Mouse (Mus musculus) midbrain, embryonic 15.5 days (tissue): ENCODE data around the gene Gsc. TPM values are rescaled to one million over a fixed set of nuclear protein-coding genes. Genes with fewer than 3 reads are reported as not detected.

Experiments
- ATAC-seq: fragments of 200-750 bp; cut with Nextera tagmentation; replicated peaks from 2 replicates; pipeline ENCODE4 v1.8.0; 2017; ENCODE audit warnings: moderate TSS enrichment
- H3K27ac ChIP-seq: fragments of 300-500 bp; sonication (generic); 2 replicates; pipeline ENCODE4 v1.5.1; 2015; ENCODE audit warnings: mild to moderate bottlenecking, inconsistent platforms
- H3K27me3 ChIP-seq: fragments of 300-500 bp; sonication (generic); replicated peaks from 2 replicates; pipeline ENCODE4 v1.6.1; 2015; ENCODE audit warnings: inconsistent platforms
- H3K36me3 ChIP-seq: fragments of 300-500 bp; sonication (generic); replicated peaks from 2 replicates; pipeline ENCODE4 v1.6.1; 2015; ENCODE audit warnings: inconsistent platforms
- H3K4me1 ChIP-seq: fragments of 300-500 bp; sonication (generic); 2 replicates; pipeline ENCODE4 v1.6.1; 2015; ENCODE audit warnings: inconsistent platforms
- H3K4me2 ChIP-seq: fragments of 300-500 bp; sonication (generic); 2 replicates; pipeline ENCODE4 v1.6.1; 2015; ENCODE audit warnings: inconsistent platforms, mild to moderate bottlenecking, moderate library complexity
- H3K4me3 ChIP-seq: fragments of 300-500 bp; sonication (generic); 2 replicates; pipeline ENCODE4 v1.5.1; 2015; ENCODE audit warnings: mild to moderate bottlenecking, inconsistent platforms
- H3K9ac ChIP-seq: fragments of 300-500 bp; sonication (generic); 2 replicates; pipeline ENCODE4 v1.6.1; 2015; ENCODE audit warnings: mild to moderate bottlenecking, inconsistent platforms
- H3K9me3 ChIP-seq: fragments of 300-500 bp; sonication (generic); 2 replicates; pipeline ENCODE4 v1.6.1; 2016; ENCODE audit warnings: inconsistent platforms
- WGBS: fragments of 180-500 bp; shearing (Covaris S2); methylation state at CpG from one replicate; pipeline ENCODE4 v1.1.7; 2015; ENCODE audit warnings: mixed read lengths; 5-methylcytosine and 5-hydroxymethylcytosine counted together
- polyA plus RNA-seq: library from polyadenylated mRNA; unstranded; fragments of >200 nt; fragmentation: Nextera tagmentation; extraction: Ambion mirVana; gene quantifications from 2 replicates; pipeline ENCODE4 v1.2.1, GENCODE M21; 2015

Gsc gene
- 0.13 and 0.26 TPM in 2 replicates for polyA plus RNA-seq

DNA sequence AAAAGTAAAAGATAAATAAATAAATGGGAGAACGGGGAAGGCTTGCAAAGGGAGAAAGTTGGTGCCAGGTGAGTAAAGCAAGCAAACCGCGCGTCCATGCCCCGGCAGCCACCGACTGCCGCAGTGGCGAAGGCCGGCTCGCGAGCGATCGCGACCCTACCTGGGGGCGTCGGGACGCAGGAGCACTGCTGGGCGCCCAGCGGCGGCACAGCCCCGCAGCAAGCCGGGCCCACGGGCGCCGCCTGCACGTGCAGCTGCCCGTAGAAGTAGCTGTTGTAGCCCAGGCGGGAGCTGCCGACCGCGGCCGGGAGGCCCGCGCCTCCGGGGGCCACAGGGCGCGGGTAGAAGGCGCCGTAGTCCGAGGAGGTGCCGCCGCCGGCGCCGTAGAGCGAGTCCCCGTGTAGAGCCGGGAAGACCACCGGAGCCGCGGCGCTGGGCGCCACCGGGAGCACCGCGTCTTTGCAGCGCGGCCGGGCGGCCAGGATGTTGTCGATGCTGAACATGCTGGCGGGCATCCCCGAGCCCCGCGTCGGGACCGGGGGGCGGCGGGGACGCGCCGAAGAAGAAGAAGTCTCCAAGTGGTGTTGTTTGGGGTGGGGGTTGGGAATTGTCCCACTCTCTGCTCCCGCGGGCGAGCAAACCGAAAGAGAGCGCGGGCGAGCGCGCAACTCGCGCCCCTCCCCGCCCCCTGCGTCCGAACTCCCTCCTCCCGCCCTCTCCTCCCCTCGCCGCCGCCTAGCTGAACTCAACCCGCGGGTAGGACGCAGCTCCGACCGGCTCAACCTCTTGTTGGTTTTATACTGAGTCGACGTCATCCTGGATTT, at the start of gene Gsc:
TSS of gene Gsc (minus strand) at position 730 of the 824 bp plus-strand sequence.
- Histone ChIP-seq H3K4me1 (peaks cover 24% of the 10 kb centered on the region), H3K36me3 (no peaks in the 10 kb centered on the region), H3K27ac (no peak within 1 kb of the TSS), H3K9me3 (no peaks in the 10 kb centered on the region), H3K9ac (no peak within 1 kb of the TSS; the same call in 1 of the 2 replicates), H3K27me3 (peaks cover 66% of the 10 kb centered on the region), H3K4me3 (peak within 1 kb of the TSS; percentile 35), H3K4me2 (peak within 1 kb of the TSS; percentile 64)
- peak; percentile 33 for ATAC-seq
- WGBS = under 1% methylated on average over 97 of the region's 97 CpGs

DNA sequence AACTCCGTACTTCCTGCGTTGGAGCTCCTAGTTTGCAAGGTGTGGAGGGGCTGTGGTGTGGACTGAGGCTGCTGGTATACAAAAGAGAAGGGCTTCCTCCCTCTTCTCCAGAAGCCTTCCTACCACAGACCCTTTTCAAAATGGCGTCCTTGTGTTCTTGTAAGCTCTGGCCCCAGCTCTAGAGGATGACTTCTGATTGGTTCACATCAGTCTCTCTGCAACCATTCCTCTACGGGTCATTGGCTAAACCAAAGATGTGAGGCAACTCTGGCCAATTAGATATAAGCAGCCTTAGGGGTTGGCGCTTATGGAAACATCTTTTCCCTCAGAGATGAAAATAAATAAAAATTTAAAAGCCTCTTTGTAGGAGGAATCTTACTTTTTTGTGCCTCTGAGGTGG, 46.6 kb upstream of the Gsc start:
- H3K27me3 ChIP-seq = no peaks in the 10 kb centered on the region
- no peaks in the 10 kb centered on the region for H3K4me1 ChIP-seq
- WGBS = 92% methylated on average over 5 of the region's 5 CpGs

DNA sequence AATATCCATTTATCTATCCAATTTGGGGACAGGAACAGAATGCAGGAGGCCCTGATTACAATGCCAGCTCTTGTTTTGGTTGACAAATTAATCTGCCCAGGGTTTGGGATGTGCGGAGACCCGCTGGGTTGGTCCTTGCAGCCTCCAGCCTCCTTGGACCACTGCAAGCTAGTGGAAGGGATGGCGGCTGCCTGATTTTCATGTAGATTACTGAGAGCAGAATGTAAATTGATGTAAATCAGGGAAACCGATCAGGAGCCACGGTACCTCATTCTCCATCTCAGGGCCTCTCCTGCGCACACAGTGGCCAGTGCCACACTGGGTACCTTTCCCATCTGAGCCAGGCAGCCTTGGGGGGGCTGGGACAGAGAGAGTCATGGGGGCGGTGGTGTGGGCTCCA, 34.8 kb upstream of the Gsc start:
- WGBS = 37% methylated on average over 7 of the region's 7 CpGs
- no peaks in the 10 kb centered on the region for H3K4me1 ChIP-seq
- H3K4me3 ChIP-seq = no peak overlapping the region
- H3K27ac ChIP-seq = no peak overlapping the region
- no peaks in the 10 kb centered on the region for H3K36me3 ChIP-seq
- H3K27me3 ChIP-seq = no peaks in the 10 kb centered on the region
- no peaks in the 10 kb centered on the region for H3K9me3 ChIP-seq
- no peak overlapping the region for H3K9ac ChIP-seq
- ATAC-seq = no peak
- H3K4me2 ChIP-seq = no peak overlapping the region

More for the DNA sequence above, 46.6 kb upstream of the Gsc start:
- Histone ChIP-seq H3K36me3 (no peaks in the 10 kb centered on the region), H3K27ac (no peak overlapping the region), H3K4me2 (no peak overlapping the region), H3K9me3 (no peaks in the 10 kb centered on the region), H3K9ac (no peak overlapping the region), H3K4me3 (no peak overlapping the region)
- ATAC-seq = no peak

DNA sequence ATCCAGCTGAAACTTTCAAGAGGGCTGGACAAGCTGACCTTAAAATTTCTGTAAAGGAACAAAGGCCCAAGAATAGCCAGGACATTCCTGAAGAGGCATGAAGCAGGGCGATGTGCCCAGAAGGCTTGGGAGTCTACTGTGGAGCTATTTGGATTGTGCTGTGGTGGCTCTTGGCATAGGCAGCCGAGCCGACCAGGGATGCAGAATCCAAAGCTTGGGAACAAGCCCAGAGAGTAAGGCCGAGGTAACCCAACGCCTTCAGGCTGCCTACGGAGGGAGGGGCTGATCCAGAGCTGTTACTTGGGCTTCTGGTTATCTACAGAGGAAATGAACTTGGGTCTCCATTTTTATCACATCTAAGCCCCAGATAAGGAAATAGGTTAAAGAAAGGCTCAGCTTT, 18.9 kb upstream of the Gsc start:
- no peaks in the 10 kb centered on the region for H3K36me3 ChIP-seq
- no peaks in the 10 kb centered on the region for H3K27me3 ChIP-seq
- no peak overlapping the region for H3K4me3 ChIP-seq
- no peak overlapping the region for H3K9ac ChIP-seq
- 73% methylated on average over 6 of the region's 6 CpGs for WGBS
- H3K9me3 ChIP-seq = no peaks in the 10 kb centered on the region
- ATAC-seq = no peak
- H3K4me2 ChIP-seq = no peak overlapping the region
- H3K27ac ChIP-seq = no peak overlapping the region
- no peaks in the 10 kb centered on the region for H3K4me1 ChIP-seq

DNA sequence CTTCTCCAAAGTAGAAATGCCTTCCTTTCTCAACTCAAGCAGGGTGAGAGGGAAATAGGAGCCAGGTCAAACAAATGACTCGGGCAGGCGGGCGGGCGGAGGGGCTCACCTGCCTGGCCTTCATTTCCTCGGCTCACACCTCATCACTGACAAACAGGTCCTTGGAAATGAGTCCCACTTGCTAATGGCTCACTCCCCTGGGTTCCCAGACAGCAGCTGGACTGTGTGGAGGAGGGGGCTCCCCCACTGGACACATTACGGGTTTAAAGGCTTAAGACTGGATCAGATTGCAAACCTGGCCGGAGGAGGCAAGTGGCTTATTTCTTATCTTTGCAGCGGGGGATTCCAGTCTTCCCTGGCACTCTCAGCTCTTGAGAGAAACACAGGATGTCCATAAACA, 13.1 kb upstream of the Gsc start:
- Histone ChIP-seq H3K27me3 (peaks cover 6% of the 10 kb centered on the region; the same call in 1 of the 2 replicates), H3K9ac (no peak overlapping the region), H3K27ac (no peak overlapping the region), H3K4me3 (no peak overlapping the region), H3K4me1 (no peaks in the 10 kb centered on the region), H3K9me3 (no peaks in the 10 kb centered on the region), H3K4me2 (no peak overlapping the region), H3K36me3 (no peaks in the 10 kb centered on the region)
- 56% methylated on average over 8 of the region's 8 CpGs for WGBS
- no peak for ATAC-seq

DNA sequence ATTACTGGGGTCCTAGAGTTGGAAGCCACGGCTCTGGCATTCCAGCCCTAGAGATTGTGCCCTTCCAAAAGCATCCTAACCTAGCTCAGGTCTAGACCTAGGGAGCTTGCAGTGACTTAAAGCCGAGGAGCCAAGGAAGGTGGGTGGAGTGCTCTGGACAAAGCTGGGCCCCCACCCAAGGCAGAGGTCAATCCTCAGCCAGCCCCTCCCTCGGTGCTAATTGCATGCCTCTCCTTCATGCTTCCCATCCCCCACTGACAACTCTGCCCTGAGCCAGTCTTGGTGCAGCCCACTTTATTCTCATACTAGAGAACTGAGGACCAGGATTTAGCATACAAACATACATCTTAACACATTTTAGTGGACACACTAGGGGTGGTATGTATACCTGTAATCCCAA, 12.0 kb upstream of the Gsc start:
- no peaks in the 10 kb centered on the region for H3K36me3 ChIP-seq
- H3K9me3 ChIP-seq = no peaks in the 10 kb centered on the region
- H3K4me3 ChIP-seq = no peak overlapping the region
- no peak overlapping the region for H3K9ac ChIP-seq
- ATAC-seq = no peak
- no peak overlapping the region for H3K4me2 ChIP-seq
- H3K27ac ChIP-seq = no peak overlapping the region
- no peaks in the 10 kb centered on the region for H3K4me1 ChIP-seq
- H3K27me3 ChIP-seq = peaks cover 14% of the 10 kb centered on the region
- WGBS = 27% methylated on average over 3 of the region's 3 CpGs

DNA sequence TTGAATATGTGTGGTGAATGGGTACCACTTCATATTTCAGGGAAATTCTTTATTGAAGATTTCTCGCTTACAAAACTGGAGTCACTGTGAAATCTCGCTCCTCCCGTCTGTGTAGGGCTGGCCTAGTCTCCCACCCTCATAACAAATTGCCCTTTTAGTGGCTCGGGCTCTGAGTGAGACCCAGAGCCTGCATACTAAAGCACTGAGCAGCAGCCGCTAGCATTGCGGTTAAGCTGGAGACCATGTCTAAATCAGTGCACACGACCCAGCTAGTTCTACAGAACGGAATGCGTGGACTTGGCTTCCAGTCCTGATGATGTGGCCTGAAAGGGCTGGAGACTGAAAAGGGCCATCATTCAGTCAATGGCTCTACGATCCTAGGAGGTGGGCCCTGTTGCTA, 7.9 kb upstream of the Gsc start:
- H3K36me3 ChIP-seq = no peaks in the 10 kb centered on the region
- no peak overlapping the region for H3K4me3 ChIP-seq
- peaks cover 35% of the 10 kb centered on the region for H3K27me3 ChIP-seq
- H3K4me1 ChIP-seq = no peaks in the 10 kb centered on the region
- no peak overlapping the region for H3K9ac ChIP-seq
- no peak overlapping the region for H3K4me2 ChIP-seq
- ATAC-seq = no peak
- 71% methylated on average over 10 of the region's 10 CpGs for WGBS
- H3K27ac ChIP-seq = no peak overlapping the region
- H3K9me3 ChIP-seq = no peaks in the 10 kb centered on the region

DNA sequence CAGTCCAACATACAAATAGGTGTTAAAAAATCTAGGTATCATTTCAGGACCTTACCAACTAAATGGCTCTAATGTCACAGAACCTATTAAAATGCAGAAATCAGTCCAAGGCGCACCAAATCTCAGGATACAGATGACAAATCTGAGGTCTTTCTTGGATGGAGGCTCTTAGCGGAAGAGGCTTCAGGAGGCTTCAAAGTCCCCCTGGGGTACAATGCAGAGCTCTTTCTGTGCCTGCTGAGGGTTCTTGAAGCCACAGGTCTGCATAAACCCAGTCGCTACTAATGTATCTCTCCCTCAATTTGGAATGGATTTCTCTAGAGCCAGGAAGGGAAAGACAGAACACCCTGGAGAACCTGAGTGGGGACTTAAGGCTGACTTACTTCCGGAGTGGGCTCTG, 5.1 kb upstream of the Gsc start:
- H3K4me2 ChIP-seq = no peak overlapping the region
- H3K27ac ChIP-seq = no peak overlapping the region
- WGBS = 1% methylated on average over 4 of the region's 4 CpGs
- H3K27me3 ChIP-seq = peaks cover 47% of the 10 kb centered on the region
- peaks cover 3% of the 10 kb centered on the region for H3K4me1 ChIP-seq
- no peak overlapping the region for H3K4me3 ChIP-seq
- no peak overlapping the region for H3K9ac ChIP-seq
- H3K36me3 ChIP-seq = no peaks in the 10 kb centered on the region
- no peaks in the 10 kb centered on the region for H3K9me3 ChIP-seq
- ATAC-seq = no peak

DNA sequence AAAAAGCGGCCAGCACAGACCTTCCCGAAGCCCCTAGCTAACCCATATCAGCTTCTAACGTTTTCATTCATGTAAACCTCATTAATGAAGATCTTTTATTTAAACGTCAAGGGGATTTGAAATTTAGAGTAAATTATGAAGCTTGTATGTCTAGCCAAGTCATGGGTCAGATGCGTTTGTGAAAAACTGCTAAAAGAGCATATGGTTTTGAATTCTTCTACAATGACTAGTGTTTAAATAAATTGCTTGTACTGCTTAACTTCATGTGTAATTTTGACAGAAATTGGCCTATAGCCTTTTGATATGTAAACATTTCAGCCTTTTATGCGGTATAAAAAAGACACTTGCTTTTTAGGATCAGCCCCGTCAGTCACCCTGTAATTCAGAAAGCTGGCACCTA, 4.4 kb upstream of the Gsc start:
- 3% methylated on average over 7 of the region's 7 CpGs for WGBS
- no peak overlapping the region for H3K27ac ChIP-seq
- no peak overlapping the region for H3K4me3 ChIP-seq
- ATAC-seq = no peak
- no peaks in the 10 kb centered on the region for H3K9me3 ChIP-seq
- H3K9ac ChIP-seq = no peak overlapping the region
- no peaks in the 10 kb centered on the region for H3K36me3 ChIP-seq
- H3K4me2 ChIP-seq = no peak overlapping the region
- H3K4me1 ChIP-seq = peaks cover 10% of the 10 kb centered on the region
- peaks cover 52% of the 10 kb centered on the region for H3K27me3 ChIP-seq

DNA sequence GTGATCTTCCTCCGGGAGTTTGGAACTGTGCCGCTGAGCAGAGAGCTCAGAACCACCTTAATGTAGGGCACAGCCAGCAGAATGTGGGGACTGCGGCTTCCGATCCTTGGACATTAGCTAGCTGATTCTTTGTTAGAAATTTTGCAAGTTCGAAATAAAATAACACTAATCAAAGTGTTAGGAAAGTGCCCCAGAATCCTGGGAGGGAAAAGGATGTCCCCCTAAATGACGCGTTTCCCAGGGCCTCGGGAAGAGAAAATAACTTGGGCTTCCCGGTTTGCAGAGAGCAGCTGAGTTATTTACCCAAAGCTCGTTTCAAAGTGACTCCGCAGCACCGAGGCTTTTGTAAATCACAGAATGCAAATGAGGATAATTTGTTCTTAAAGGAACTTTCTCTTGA, 3.9 kb upstream of the Gsc start:
- Histone ChIP-seq H3K4me2 (no peak overlapping the region), H3K27ac (no peak overlapping the region), H3K36me3 (no peaks in the 10 kb centered on the region), H3K9me3 (no peaks in the 10 kb centered on the region), H3K27me3 (peaks cover 55% of the 10 kb centered on the region), H3K4me1 (peaks cover 15% of the 10 kb centered on the region), H3K9ac (no peak overlapping the region), H3K4me3 (no peak overlapping the region)
- under 1% methylated on average over 12 of the region's 12 CpGs for WGBS
- ATAC-seq = no peak

DNA sequence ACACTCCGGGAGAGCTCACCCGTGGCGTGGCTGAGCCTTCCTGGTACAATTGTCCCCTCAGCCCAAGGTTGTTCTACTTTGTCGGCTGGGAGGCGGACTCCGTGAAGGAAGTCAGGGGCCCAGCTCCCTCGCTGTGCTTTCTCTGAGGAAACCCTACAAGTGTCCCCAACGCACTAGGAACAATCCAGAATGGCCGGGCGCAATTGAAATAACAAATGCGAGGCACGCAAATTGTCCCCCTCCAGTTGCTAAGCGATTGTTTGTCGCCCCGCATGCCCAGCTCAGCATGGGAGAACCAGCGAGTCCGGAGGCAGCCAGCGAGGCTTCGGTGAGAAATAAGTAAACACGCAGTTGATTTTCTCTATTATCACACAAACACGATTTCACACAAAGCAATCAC, 2.8 kb upstream of the Gsc start:
- no peak overlapping the region for H3K4me2 ChIP-seq
- H3K9me3 ChIP-seq = no peaks in the 10 kb centered on the region
- H3K9ac ChIP-seq = no peak overlapping the region
- no peak overlapping the region for H3K4me3 ChIP-seq
- H3K4me1 ChIP-seq = peaks cover 24% of the 10 kb centered on the region
- no peak for ATAC-seq
- H3K36me3 ChIP-seq = no peaks in the 10 kb centered on the region
- under 1% methylated on average over 21 of the region's 21 CpGs for WGBS
- H3K27me3 ChIP-seq = peaks cover 63% of the 10 kb centered on the region
- no peak overlapping the region for H3K27ac ChIP-seq

DNA sequence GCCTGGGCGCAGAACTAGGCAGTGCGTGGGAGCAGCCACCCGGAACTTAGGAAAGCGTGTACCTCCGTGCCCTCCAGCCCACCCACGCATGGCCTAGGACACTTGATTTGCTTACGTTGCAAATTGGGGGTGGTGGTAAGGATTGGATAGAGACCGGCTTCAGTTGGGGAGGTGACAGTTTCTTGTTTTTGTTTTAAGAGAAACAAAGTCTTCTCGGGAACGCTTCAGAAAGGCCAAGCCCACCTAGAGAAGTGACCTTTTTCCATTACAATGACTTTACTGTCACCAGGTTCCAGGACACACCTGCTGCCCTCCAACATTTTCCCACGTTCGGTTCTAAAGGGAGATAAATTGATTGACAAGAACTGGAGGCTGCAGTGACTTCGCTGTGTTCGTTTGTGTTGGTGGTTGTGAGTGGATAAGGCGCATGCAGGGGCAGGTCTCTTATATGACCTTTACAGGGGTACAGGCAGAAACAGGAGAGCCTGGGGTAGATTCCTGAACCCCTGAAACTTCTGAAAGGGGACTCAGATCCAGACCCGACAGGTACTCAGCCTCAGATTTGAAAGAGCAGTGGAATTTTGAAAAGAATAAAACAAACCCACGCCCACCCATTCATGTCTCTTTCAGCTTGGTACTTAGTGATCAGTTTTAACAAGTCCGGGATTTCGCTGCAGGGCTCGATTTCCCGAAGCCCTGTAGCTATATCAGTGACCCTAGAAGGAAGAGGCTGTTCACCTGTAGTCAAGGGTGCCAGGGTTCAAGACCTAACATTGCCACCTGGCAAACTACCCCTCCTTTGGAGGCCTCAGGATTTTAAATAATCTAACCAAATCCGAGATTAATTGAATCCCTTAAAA, 2.0 kb upstream of the Gsc start:
- Histone ChIP-seq H3K4me1 (peaks cover 24% of the 10 kb centered on the region), H3K9me3 (no peaks in the 10 kb centered on the region), H3K27me3 (peaks cover 65% of the 10 kb centered on the region), H3K4me2 (no peak overlapping the region), H3K36me3 (no peaks in the 10 kb centered on the region), H3K9ac (no peak overlapping the region), H3K27ac (no peak overlapping the region), H3K4me3 (no peak overlapping the region)
- 2% methylated on average over 22 of the region's 22 CpGs for WGBS
- no peak for ATAC-seq
